Mouse (Mus musculus): ENCODE measurements around the gene Tmem274.

Tmem274 gene

DNA sequence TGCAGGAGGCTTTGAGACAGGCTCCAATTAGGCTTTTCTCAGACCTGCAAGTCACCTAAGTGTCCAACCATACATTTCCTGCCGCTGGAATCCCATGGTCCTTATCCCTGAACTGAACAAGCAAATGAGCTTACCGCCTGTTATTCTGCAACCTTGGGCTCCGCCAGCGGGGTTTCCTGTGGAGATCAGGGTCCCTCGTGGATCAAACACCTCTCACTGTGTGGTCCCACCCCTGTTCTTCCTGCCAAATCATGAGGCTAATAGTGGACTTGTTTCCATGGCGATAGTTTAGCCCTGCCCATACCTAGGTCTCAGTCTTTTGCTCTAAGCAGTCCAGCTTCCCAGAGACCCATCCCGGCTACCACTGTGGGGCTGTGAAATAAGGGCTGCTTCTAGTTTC lies 49.2 kb downstream of the Tmem274 start:
- no peak for DNase-seq

DNA sequence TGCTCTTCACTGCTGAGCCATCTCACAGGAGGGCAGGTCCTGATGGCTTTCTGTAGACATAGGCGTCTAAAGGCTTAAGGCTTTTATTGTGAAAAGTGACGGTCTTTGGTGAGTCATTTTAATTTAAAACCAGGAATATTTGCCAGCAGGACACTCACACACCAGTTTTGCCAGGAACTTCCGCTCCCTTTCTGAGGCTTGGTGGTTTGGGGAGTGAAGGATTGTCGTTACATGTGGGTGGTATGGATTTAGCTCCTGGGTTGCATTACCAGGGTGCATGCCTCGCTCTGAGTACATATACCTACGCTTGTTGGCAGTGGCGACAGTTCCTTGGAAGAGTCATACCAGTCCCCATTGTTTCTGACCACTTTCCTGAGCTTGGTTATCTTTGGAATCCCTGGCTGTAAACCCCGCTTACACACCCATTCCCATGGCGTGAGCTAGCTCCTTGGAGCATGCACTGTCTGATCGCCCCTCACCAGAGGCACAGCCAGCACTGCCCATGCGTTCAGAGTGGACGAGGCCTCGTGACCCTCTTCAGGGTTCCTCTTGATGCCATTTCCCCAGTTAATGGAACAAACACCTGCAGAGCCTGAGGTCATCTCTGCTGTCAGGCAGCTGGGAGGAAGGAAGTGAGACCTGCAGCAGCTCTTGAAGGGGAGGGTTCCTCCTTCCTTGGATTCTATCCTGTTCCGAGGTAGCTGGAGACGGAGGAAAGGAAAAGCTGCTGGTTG lies 50.6 kb downstream of the Tmem274 start:
- DNase-seq = no peak

DNA sequence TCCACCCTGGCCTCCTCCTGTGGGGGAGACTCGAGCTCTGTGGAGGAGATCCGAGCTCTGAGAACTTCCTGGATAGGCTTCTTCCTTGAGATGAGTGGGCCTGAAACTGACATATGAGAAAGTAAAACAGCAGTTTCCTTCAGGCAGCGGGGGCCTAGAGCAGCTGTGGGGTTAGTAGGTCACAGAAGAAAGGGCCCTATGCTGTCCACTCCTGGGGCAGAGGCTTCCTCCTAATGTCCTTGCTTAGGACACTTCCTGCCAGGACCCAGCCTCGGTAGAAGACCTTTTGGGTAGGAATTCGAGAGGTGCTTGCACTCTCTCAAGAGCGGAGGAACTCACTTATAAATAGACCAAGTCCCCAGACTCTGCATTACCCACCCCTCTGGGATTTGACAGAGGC lies 52.5 kb downstream of the Tmem274 start:
- no peak for DNase-seq

All from cerebellum, postnatal 10 days (tissue).